Mouse (Mus musculus) midbrain, embryonic 11.5 days (tissue): Measurements from ENCODE around the gene Actr2. TPM values are rescaled to one million over a fixed set of nuclear protein-coding genes. Genes with fewer than 3 reads are reported as not detected.

ENCODE experiments used
- ATAC-seq: fragments of 200-750 bp; cut with Nextera tagmentation; 2 replicates; pipeline ENCODE4 v1.8.0; 2017; ENCODE audit warnings: moderate TSS enrichment, moderate library complexity; ENCODE audit not compliant: low FRiP score
- DNase-seq: peaks from one replicate; pipeline ENCODE4 v3.0.0; 2015; ENCODE audit warnings: low spot score; ENCODE audit errors: missing footprints
- H3K27ac ChIP-seq: fragments of 300-500 bp; sonication (generic); 2 replicates; pipeline ENCODE4 v1.5.1; 2014; ENCODE audit warnings: low read depth, low read length
- H3K27me3 ChIP-seq: fragments of 300-500 bp; sonication (generic); 2 replicates; pipeline ENCODE4 v1.6.1; 2014; ENCODE audit warnings: mild to moderate bottlenecking, low read length, moderate library complexity, mixed read lengths; ENCODE audit not compliant: control insufficient read depth, insufficient read depth
- H3K36me3 ChIP-seq: fragments of 300-500 bp; sonication (generic); 2 replicates; pipeline ENCODE4 v1.6.1; 2014; ENCODE audit warnings: mild to moderate bottlenecking, low read length, moderate library complexity, mixed read lengths; ENCODE audit not compliant: control insufficient read depth, insufficient read depth
- H3K4me1 ChIP-seq: fragments of 300-500 bp; sonication (generic); 2 replicates; pipeline ENCODE4 v1.6.1; 2014; ENCODE audit warnings: low read length; ENCODE audit not compliant: control insufficient read depth, insufficient read depth
- H3K4me2 ChIP-seq: fragments of 300-500 bp; sonication (generic); 2 replicates; pipeline ENCODE4 v1.6.1; 2014; ENCODE audit warnings: mild to moderate bottlenecking, moderate library complexity
- H3K4me3 ChIP-seq: fragments of 300-500 bp; sonication (generic); 2 replicates; pipeline ENCODE4 v1.5.1; 2014; ENCODE audit warnings: low read depth, low read length
- H3K9ac ChIP-seq: fragments of 300-500 bp; sonication (generic); 2 replicates; pipeline ENCODE4 v1.6.1; 2014; ENCODE audit warnings: low read length
- H3K9me3 ChIP-seq: fragments of 300-500 bp; sonication (generic); 2 replicates; pipeline ENCODE4 v1.6.1; 2016; ENCODE audit warnings: low read length; ENCODE audit not compliant: control insufficient read depth
- WGBS: fragments of 180-500 bp; shearing (Covaris S2); extraction: QIAGEN DNeasy Blood & Tissue Kit; methylation state at CpG from one replicate; pipeline ENCODE4 v1.1.7; 2014; 5-methylcytosine and 5-hydroxymethylcytosine counted together
- polyA plus RNA-seq: library from polyadenylated mRNA; unstranded; fragments of >200 nt; fragmentation: Nextera tagmentation; extraction: Ambion mirVana; gene quantifications from 2 replicates; pipeline ENCODE4 v1.2.1, GENCODE M21; 2014

The Actr2 gene
- polyA plus RNA-seq, 1 experiment from 2014 or later = 75.9 TPM

GRCm38 (mm10) chr11:20086306-20086705 lies 26.4 kb downstream of the Actr2 start:
- no peak for ATAC-seq
- Histone ChIP-seq H3K4me3 (no peak overlapping the region), H3K27me3 (no peaks in the 10 kb centered on the region), H3K4me1 (no peaks in the 10 kb centered on the region), H3K4me2 (no peak overlapping the region), H3K36me3 (peaks cover 2% of the 10 kb centered on the region; the same call in 1 of the 2 replicates), H3K9ac (no peak overlapping the region), H3K9me3 (no peaks in the 10 kb centered on the region), H3K27ac (no peak overlapping the region)
- DNase-seq = no peak

DNA sequence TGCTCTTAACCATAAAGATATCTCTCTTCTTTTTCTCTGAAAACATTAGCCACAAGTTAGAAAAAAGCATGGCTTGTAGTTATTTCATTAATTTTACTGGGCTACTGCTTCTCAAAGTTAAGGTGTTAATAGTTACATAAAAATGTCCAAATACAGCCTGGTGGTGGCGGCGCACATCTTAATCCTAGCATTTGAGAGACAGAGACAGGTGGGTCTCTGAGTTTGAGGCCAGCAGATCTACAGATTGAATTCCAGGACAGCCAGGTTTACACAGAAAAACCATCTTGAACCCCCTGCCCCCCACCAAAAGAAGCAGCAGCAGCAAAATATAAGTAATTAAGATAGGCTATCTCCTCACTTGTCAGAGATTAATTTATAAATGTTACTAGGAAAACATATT lies 27.1 kb downstream of the Actr2 start:
- H3K4me2 ChIP-seq = no peak overlapping the region
- no peaks in the 10 kb centered on the region for H3K27me3 ChIP-seq
- H3K9ac ChIP-seq = no peak overlapping the region
- 94% methylated on average over 2 of the region's 2 CpGs for WGBS
- no peaks in the 10 kb centered on the region for H3K4me1 ChIP-seq
- no peaks in the 10 kb centered on the region for H3K9me3 ChIP-seq
- ATAC-seq (no peak), DNase-seq (peak; percentile 12)
- H3K27ac ChIP-seq = no peak overlapping the region
- no peak overlapping the region for H3K4me3 ChIP-seq
- peaks cover 3% of the 10 kb centered on the region; the same call in 1 of the 2 replicates for H3K36me3 ChIP-seq

GRCm38 (mm10) chr11:20075415-20075814 lies 37.3 kb downstream of the Actr2 start:
- Histone ChIP-seq H3K27me3 (no peaks in the 10 kb centered on the region), H3K9ac (no peak overlapping the region), H3K27ac (no peak overlapping the region), H3K9me3 (no peaks in the 10 kb centered on the region), H3K4me3 (no peak overlapping the region), H3K4me2 (no peak overlapping the region), H3K36me3 (no peaks in the 10 kb centered on the region; the same call in 1 of the 2 replicates), H3K4me1 (no peaks in the 10 kb centered on the region)
- no peak for ATAC-seq
- DNase-seq = no peak
- WGBS = 75% methylated on average over 1 of the region's 1 CpGs

DNA sequence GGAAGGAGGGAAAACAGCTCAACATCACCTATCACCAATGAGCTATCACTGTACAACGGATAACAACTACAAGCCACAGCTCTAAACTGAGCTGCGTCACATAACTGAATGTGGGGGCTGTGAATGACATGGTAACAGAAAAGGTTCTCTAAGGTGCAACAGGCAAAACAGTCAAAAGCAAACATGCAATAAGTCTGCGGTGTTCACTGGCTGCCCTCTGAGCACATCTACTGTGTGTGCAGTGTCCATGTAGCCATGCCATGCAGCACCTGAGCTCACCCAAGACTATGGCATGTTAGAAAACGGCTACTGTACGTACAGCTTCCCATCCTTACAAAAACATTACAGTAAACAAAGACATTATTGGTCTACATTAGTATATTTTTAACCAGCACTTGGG lies 39.9 kb downstream of the Actr2 start:
- Histone ChIP-seq H3K9me3 (no peaks in the 10 kb centered on the region), H3K27ac (no peak overlapping the region), H3K4me2 (no peak overlapping the region), H3K4me1 (no peaks in the 10 kb centered on the region), H3K36me3 (no peaks in the 10 kb centered on the region; the same call in 1 of the 2 replicates), H3K9ac (no peak overlapping the region), H3K27me3 (no peaks in the 10 kb centered on the region), H3K4me3 (no peak overlapping the region)
- WGBS = 95% methylated on average over 5 of the region's 5 CpGs
- ATAC-seq = no peak
- no peak for DNase-seq

DNA sequence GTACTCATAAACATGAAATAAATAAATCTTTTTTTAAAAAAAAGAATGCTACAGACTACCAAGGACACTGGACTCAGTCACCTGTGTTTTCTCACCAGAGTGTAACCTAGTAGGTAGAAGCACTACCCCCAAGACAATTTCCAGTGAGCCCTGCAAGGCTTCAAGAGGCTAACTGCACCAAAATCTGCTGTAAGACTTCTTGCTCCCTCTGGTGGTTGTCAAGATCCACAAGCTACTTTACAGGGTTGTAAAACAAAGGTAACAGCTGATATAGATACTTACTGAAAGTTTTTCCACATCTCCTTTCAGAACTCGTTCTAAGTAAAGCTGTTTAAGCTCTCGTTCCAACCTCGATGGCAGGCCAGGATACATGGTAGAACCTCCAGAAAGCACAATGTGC lies 40.5 kb downstream of the Actr2 start:
- no peaks in the 10 kb centered on the region for H3K9me3 ChIP-seq
- H3K27me3 ChIP-seq = no peaks in the 10 kb centered on the region
- DNase-seq = no peak
- H3K4me2 ChIP-seq = no peak overlapping the region
- no peak overlapping the region for H3K9ac ChIP-seq
- ATAC-seq = peak; percentile 40; the same call in 1 of the 2 replicates
- no peak overlapping the region for H3K4me3 ChIP-seq
- no peak overlapping the region for H3K27ac ChIP-seq
- no peaks in the 10 kb centered on the region for H3K4me1 ChIP-seq
- 83% methylated on average over 3 of the region's 3 CpGs for WGBS
- H3K36me3 ChIP-seq = no peaks in the 10 kb centered on the region; the same call in 1 of the 2 replicates

DNA sequence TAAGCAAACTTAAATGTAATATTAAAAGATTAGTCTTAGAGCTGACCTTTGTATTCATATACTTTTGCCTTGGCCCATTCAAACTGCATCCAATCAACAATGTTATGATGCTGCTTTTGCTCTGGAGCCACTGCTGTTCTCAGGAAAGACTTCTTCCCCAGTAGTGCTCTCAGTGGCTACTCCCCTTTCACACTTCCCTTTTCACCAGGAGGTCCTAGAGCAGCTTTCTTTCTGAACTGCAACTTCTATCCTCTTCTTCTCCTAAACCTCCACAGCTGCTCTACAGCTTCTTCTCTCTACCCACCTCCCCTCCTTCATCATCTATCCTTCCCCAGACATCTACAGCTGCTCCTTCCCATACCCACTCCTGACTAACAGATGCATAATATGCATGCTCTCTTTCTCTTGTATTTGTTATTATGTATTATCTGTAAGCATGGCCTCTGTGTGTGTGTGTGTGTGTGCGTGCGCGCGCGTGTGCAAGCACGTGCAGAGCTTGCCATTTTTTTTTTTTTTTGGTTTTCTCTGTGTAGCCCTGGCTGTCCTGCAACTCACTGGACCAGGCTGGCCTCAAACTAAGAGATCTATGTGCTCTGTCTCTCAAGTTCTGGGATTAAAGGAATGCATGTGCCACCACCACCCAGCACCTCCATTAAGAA lies 44.2 kb downstream of the Actr2 start:
- no peak for ATAC-seq
- H3K4me1 ChIP-seq = no peaks in the 10 kb centered on the region
- H3K4me3 ChIP-seq = no peak overlapping the region
- H3K4me2 ChIP-seq = no peak overlapping the region
- no peaks in the 10 kb centered on the region for H3K27me3 ChIP-seq
- no peaks in the 10 kb centered on the region for H3K9me3 ChIP-seq
- no peaks in the 10 kb centered on the region for H3K36me3 ChIP-seq
- 95% methylated on average over 6 of the region's 6 CpGs for WGBS
- no peak overlapping the region for H3K27ac ChIP-seq
- DNase-seq = no peak
- no peak overlapping the region for H3K9ac ChIP-seq

GRCm38 (mm10) chr11:20067521-20067920 lies 45.2 kb downstream of the Actr2 start:
- Histone ChIP-seq H3K27me3 (no peaks in the 10 kb centered on the region), H3K27ac (no peak overlapping the region), H3K4me1 (no peaks in the 10 kb centered on the region), H3K4me2 (no peak overlapping the region), H3K36me3 (no peaks in the 10 kb centered on the region), H3K4me3 (no peak overlapping the region), H3K9ac (no peak overlapping the region), H3K9me3 (no peaks in the 10 kb centered on the region)
- WGBS = 80% methylated on average over 1 of the region's 1 CpGs
- DNase-seq = no peak
- ATAC-seq = no peak

GRCm38 (mm10) chr11:20066106-20066505 lies 46.6 kb downstream of the Actr2 start:
- H3K4me3 ChIP-seq = no peak overlapping the region
- H3K9ac ChIP-seq = no peak overlapping the region

GRCm38 (mm10) chr11:20064926-20065325 lies 47.8 kb downstream of the Actr2 start:
- H3K9ac ChIP-seq = no peak overlapping the region
- H3K4me3 ChIP-seq = no peak overlapping the region
- ATAC-seq (no peak), DNase-seq (no peak)
- no peaks in the 10 kb centered on the region for H3K27me3 ChIP-seq
- no peaks in the 10 kb centered on the region for H3K36me3 ChIP-seq
- WGBS = 95% methylated on average over 2 of the region's 2 CpGs
- H3K27ac ChIP-seq = no peak overlapping the region
- no peaks in the 10 kb centered on the region for H3K9me3 ChIP-seq
- H3K4me2 ChIP-seq = no peak overlapping the region
- H3K4me1 ChIP-seq = no peaks in the 10 kb centered on the region

More at GRCm38 (mm10) chr11:20066106-20066505, 46.6 kb downstream of the Actr2 start:
- Histone ChIP-seq H3K9me3 (no peaks in the 10 kb centered on the region), H3K27me3 (no peaks in the 10 kb centered on the region), H3K4me2 (no peak overlapping the region), H3K4me1 (no peaks in the 10 kb centered on the region), H3K27ac (no peak overlapping the region), H3K36me3 (no peaks in the 10 kb centered on the region)
- ATAC-seq (no peak), DNase-seq (no peak)
- 100% methylated on average over 1 of the region's 1 CpGs for WGBS
